Mouse (Mus musculus) embryonic facial prominence, embryonic 11.5 days (tissue): ENCODE results near the gene Arl15. TPM values are rescaled to one million over a fixed set of nuclear protein-coding genes. Genes with fewer than 3 reads are reported as not detected.

Experiments
- ATAC-seq: fragments of 200-750 bp; cut with Nextera tagmentation; replicated peaks from 2 replicates; pipeline ENCODE4 v1.8.0; 2017; ENCODE audit warnings: low read depth; ENCODE audit not compliant: insufficient number of reproducible peaks, low FRiP score, low TSS enrichment
- DNase-seq: peaks from one replicate; pipeline ENCODE4 v3.0.0-alpha.2; 2015; ENCODE audit warnings: low spot score
- H3K27ac ChIP-seq: fragments of 300-500 bp; sonication (generic); replicated peaks from 2 replicates; pipeline ENCODE4 v1.5.1; 2014; ENCODE audit warnings: mild to moderate bottlenecking, low read depth, low read length, control low read depth
- H3K27me3 ChIP-seq: fragments of 300-500 bp; sonication (generic); 2 replicates; pipeline ENCODE4 v1.6.1; 2014; ENCODE audit warnings: mild to moderate bottlenecking, low read length, moderate library complexity, mixed read lengths; ENCODE audit not compliant: control insufficient read depth, insufficient read depth
- H3K36me3 ChIP-seq: fragments of 300-500 bp; sonication (generic); replicated peaks from 2 replicates; pipeline ENCODE4 v1.6.1; 2014; ENCODE audit warnings: low read depth, mild to moderate bottlenecking, low read length, moderate library complexity, mixed read lengths; ENCODE audit not compliant: control insufficient read depth, insufficient read depth
- H3K4me1 ChIP-seq: fragments of 300-500 bp; sonication (generic); 2 replicates; pipeline ENCODE4 v1.6.1; 2014; ENCODE audit warnings: low read length, mixed read lengths; ENCODE audit not compliant: control insufficient read depth, insufficient read depth
- H3K4me2 ChIP-seq: fragments of 300-500 bp; sonication (generic); 2 replicates; pipeline ENCODE4 v1.6.1; 2014; ENCODE audit warnings: low read depth, mild to moderate bottlenecking, control low read depth, low read length, moderate library complexity
- H3K4me3 ChIP-seq: fragments of 300-500 bp; sonication (generic); 2 replicates; pipeline ENCODE4 v1.5.1; 2014; ENCODE audit warnings: low read depth, low read length, control low read depth
- H3K9ac ChIP-seq: fragments of 300-500 bp; sonication (generic); replicated peaks from 2 replicates; pipeline ENCODE4 v1.6.1; 2014; ENCODE audit warnings: mild to moderate bottlenecking, control low read depth, low read length
- H3K9me3 ChIP-seq: fragments of 300-500 bp; sonication (generic); replicated peaks from 2 replicates; pipeline ENCODE4 v1.6.1; 2016; ENCODE audit warnings: mild to moderate bottlenecking, low read length, inconsistent platforms, mixed read lengths; ENCODE audit not compliant: control insufficient read depth
- WGBS: fragments of 180-500 bp; shearing (Covaris S2); extraction: QIAGEN DNeasy Blood & Tissue Kit; methylation state at CpG from one replicate; pipeline ENCODE4 v1.1.7; 2014; 5-methylcytosine and 5-hydroxymethylcytosine counted together
- polyA plus RNA-seq: library from polyadenylated mRNA; unstranded; fragments of >200 nt; fragmentation: Nextera tagmentation; extraction: Ambion mirVana; gene quantifications from 2 replicates; pipeline ENCODE4 v1.2.1, GENCODE M21; 2014

Gene Arl15
- polyA plus RNA-seq, 1 experiment from 2014 or later: 10.9 TPM

- Histone ChIP-seq H3K27me3 (no peaks in the 10 kb centered on the region), H3K9me3 (no peaks in the 10 kb centered on the region), H3K36me3 (no peaks in the 10 kb centered on the region), H3K9ac (no peak overlapping the region), H3K27ac (no peak overlapping the region), H3K4me3 (no peak overlapping the region), H3K4me2 (no peak overlapping the region), H3K4me1 (no peaks in the 10 kb centered on the region)
- DNase-seq (peak; percentile 44), ATAC-seq (no peak)
- 62% methylated on average over 1 of the region's 1 CpGs for WGBS
Observed at GRCm38 (mm10) chr13:113974866-113975265, 180.6 kb downstream of the Arl15 start.

DNA sequence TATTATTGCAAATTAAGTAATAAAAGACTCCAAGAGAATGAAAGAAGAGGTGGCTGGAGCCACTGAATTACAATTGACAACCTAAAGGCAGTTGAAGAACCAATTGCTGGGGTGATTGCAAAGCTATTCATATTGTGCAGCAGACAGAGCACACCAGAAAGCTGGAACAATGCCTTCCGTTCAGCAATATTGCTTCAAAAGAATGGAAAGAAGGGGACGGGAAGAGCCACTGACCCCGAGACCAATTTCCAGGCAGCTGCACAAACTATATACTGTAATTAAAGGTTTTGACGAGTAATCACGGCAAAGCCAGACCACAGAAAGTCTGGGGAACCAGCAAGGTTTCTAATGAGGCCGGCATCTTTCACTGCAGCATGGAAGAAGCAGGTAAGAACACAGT, 181.4 kb downstream of the Arl15 start:
- H3K4me2 ChIP-seq: no peak overlapping the region
- 19% methylated on average over 6 of the region's 6 CpGs for WGBS
- no peaks in the 10 kb centered on the region for H3K9me3 ChIP-seq
- H3K9ac ChIP-seq: no peak overlapping the region
- no peaks in the 10 kb centered on the region for H3K36me3 ChIP-seq
- no peaks in the 10 kb centered on the region for H3K27me3 ChIP-seq
- DNase-seq (peak; percentile 45), ATAC-seq (no peak; the same call in 1 of the 2 replicates)
- no peaks in the 10 kb centered on the region for H3K4me1 ChIP-seq
- no peak overlapping the region; the same call in 1 of the 2 replicates for H3K27ac ChIP-seq
- no peak overlapping the region for H3K4me3 ChIP-seq

DNA sequence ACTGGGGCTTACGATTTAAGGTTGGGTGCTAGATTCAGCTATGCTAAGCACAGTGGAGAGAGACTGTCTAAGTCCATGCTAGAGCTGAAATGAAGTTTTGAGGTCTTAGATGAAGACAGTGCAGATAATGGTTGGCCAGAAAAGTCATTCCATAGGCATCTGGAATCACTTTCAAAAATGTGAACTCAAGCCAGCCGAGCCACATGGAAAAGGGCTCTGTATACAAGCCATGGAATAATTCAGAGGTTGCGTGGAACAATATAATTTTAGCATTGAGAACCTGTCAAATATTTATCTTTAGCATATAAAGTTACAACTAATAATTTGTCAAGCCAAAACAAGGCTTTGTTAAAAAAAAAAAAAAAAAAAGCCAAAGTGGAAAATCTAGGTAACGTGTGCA, 182.6 kb downstream of the Arl15 start:
- Histone ChIP-seq H3K27ac (no peak overlapping the region), H3K9ac (no peak overlapping the region), H3K36me3 (no peaks in the 10 kb centered on the region), H3K9me3 (no peaks in the 10 kb centered on the region), H3K4me3 (no peak overlapping the region), H3K27me3 (no peaks in the 10 kb centered on the region), H3K4me2 (no peak overlapping the region), H3K4me1 (no peaks in the 10 kb centered on the region)
- ATAC-seq: no peak
- DNase-seq: no peak
- 67% methylated on average over 4 of the region's 4 CpGs for WGBS

DNA sequence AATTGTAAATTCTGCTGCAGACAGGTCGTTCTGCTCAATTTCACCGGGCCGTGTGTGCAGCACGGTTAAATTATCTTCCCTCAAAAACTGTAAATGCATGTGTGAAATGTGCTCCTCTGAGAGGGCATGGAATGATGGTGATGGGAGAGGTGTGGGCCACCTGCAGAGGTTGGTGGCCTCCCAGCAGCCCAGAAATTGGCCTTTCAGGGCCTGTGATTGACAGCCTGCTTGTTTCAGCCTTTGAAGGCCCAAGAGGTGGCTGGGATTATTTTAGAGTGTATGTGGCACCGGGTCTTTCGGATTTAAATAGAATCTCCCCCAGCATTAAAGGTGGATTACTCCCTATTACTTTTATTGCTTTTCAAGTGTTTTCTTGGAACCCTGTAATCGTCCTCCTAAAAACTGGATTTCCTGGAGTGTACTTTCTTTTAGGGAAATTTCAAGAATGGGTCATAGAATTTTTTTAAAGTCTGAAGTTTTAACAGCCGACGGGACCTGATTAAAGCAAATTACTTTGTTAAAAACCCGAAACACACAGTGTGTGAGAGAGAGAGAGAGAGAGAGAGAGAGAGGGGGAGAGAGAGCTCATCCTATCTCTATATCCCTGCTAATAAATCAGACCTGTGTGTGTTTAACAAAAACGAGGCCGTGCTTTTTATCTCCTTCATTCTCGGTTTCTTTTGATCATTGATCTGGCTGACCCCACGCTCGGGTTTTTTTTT, 186.6 kb downstream of the Arl15 start:
- ATAC-seq (0 out of 2 replicates have a peak, but pooled peaks have one; percentile 8), DNase-seq (peak; percentile 25)
- no peak overlapping the region for H3K4me2 ChIP-seq
- no peaks in the 10 kb centered on the region for H3K4me1 ChIP-seq
- H3K27ac ChIP-seq: no peak overlapping the region
- 29% methylated on average over 15 of the region's 15 CpGs for WGBS
- H3K27me3 ChIP-seq: no peaks in the 10 kb centered on the region
- no peaks in the 10 kb centered on the region for H3K9me3 ChIP-seq
- H3K4me3 ChIP-seq: no peak overlapping the region
- H3K9ac ChIP-seq: no peak overlapping the region
- H3K36me3 ChIP-seq: no peaks in the 10 kb centered on the region

- 21% methylated on average over 9 of the region's 9 CpGs for WGBS
- H3K27ac ChIP-seq: no peak overlapping the region
- H3K9ac ChIP-seq: no peak overlapping the region
- H3K4me2 ChIP-seq: no peak overlapping the region
- H3K4me3 ChIP-seq: no peak overlapping the region
- H3K4me1 ChIP-seq: no peaks in the 10 kb centered on the region
- H3K9me3 ChIP-seq: no peaks in the 10 kb centered on the region
- no peaks in the 10 kb centered on the region for H3K27me3 ChIP-seq
- DNase-seq (peak; percentile 51), ATAC-seq (peak; percentile 85)
- no peaks in the 10 kb centered on the region for H3K36me3 ChIP-seq
Observed at GRCm38 (mm10) chr13:113981461-113982000, 187.2 kb downstream of the Arl15 start.

DNA sequence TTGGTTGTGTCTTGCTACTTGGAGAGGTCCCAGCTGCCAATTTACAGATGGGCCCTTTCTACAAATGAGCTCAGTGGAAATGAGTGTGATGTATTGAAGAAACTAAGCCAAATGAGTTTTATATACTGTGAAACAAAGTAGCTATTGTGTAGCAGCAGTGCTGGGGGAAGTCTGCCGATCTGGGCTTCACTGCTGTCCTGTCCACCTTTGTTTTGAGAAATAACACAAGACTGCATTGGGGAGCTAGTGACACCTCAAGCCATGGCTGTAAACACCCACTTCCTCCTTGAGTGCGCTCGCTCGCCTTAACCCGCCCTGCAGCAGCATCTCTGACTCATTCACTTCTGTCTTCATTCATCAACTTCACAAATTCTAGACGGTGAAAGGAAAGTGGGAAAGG, 189.3 kb downstream of the Arl15 start:
- WGBS: 24% methylated on average over 6 of the region's 6 CpGs
- H3K4me3 ChIP-seq: no peak overlapping the region
- H3K4me2 ChIP-seq: no peak overlapping the region
- H3K36me3 ChIP-seq: no peaks in the 10 kb centered on the region
- no peaks in the 10 kb centered on the region for H3K4me1 ChIP-seq
- H3K9me3 ChIP-seq: no peaks in the 10 kb centered on the region
- no peak for ATAC-seq
- DNase-seq: no peak
- no peak overlapping the region for H3K9ac ChIP-seq
- H3K27ac ChIP-seq: no peak overlapping the region
- no peaks in the 10 kb centered on the region for H3K27me3 ChIP-seq

- Histone ChIP-seq H3K9ac (no peak overlapping the region), H3K27ac (no peak overlapping the region), H3K4me1 (no peaks in the 10 kb centered on the region), H3K36me3 (no peaks in the 10 kb centered on the region), H3K9me3 (no peaks in the 10 kb centered on the region), H3K4me3 (no peak overlapping the region), H3K4me2 (no peak overlapping the region), H3K27me3 (no peaks in the 10 kb centered on the region)
- no peak for DNase-seq
- 95% methylated on average over 4 of the region's 4 CpGs for WGBS
- no peak for ATAC-seq
Observed at GRCm38 (mm10) chr13:113984491-113984890, 190.2 kb downstream of the Arl15 start.

GRCm38 (mm10) chr13:113986864-113987562, 192.7 kb downstream of the Arl15 start:
- DNase-seq (no peak), ATAC-seq (no peak)
- Histone ChIP-seq H3K4me3 (no peak overlapping the region), H3K9ac (no peak overlapping the region), H3K36me3 (no peaks in the 10 kb centered on the region), H3K27ac (no peak overlapping the region), H3K4me1 (no peaks in the 10 kb centered on the region), H3K9me3 (no peaks in the 10 kb centered on the region), H3K4me2 (no peak overlapping the region), H3K27me3 (no peaks in the 10 kb centered on the region)
- WGBS: 89% methylated on average over 13 of the region's 13 CpGs
